Mouse (Mus musculus) intestine, embryonic 16.5 days (tissue): ENCODE measurements at regions not wholly inside any gene's neighbourhood (a gene's known extent, or its start where the extent isn't known, plus 50 kb on each side); places are given as distances from the start of the nearest gene placed in this dataset.
"Not testable (repeated sequence)": the region's sequence is repeated elsewhere in the genome, so short reads cannot be mapped to it uniquely, and the experiment has no call there.

ENCODE experiments used
- ATAC-seq: fragments of 200-750 bp; cut with Nextera tagmentation; 2 replicates; pipeline ENCODE4 v1.8.0; 2017; ENCODE audit warnings: moderate TSS enrichment, moderate library complexity
- H3K27ac ChIP-seq: fragments of 300-500 bp; sonication (generic); 2 replicates; pipeline ENCODE4 v1.5.1; 2014; ENCODE audit warnings: mild to moderate bottlenecking, low read length
- H3K27me3 ChIP-seq: fragments of 300-500 bp; sonication (generic); replicated peaks from 2 replicates; pipeline ENCODE4 v1.6.1; 2014; ENCODE audit warnings: low read length, control low read depth, mixed read lengths; ENCODE audit not compliant: control insufficient read depth, insufficient read depth
- H3K36me3 ChIP-seq: fragments of 300-500 bp; sonication (generic); 2 replicates; pipeline ENCODE4 v1.6.1; 2014; ENCODE audit warnings: low read length, control low read depth; ENCODE audit not compliant: control insufficient read depth, insufficient read depth
- H3K4me1 ChIP-seq: fragments of 300-500 bp; sonication (generic); 2 replicates; pipeline ENCODE4 v1.6.1; 2014; ENCODE audit warnings: low read length, control low read depth, mixed read lengths; ENCODE audit not compliant: control insufficient read depth, insufficient read depth
- H3K4me2 ChIP-seq: fragments of 300-500 bp; sonication (generic); 2 replicates; pipeline ENCODE4 v1.6.1; 2014; ENCODE audit warnings: low read depth, low read length, control low read depth
- H3K4me3 ChIP-seq: fragments of 300-500 bp; sonication (generic); 2 replicates; pipeline ENCODE4 v1.5.1; 2014; ENCODE audit warnings: mild to moderate bottlenecking, low read length
- H3K9ac ChIP-seq: fragments of 300-500 bp; sonication (generic); 2 replicates; pipeline ENCODE4 v1.6.1; 2014; ENCODE audit warnings: low read depth, low read length
- H3K9me3 ChIP-seq: fragments of 300-500 bp; sonication (generic); 2 replicates; pipeline ENCODE4 v1.6.1; 2016; ENCODE audit warnings: low read length, control low read depth; ENCODE audit not compliant: control insufficient read depth
- WGBS: fragments of 180-500 bp; shearing (Covaris S2); extraction: QIAGEN DNeasy Blood & Tissue Kit; methylation state at CpG from one replicate; pipeline ENCODE4 v1.1.7; 2014; 5-methylcytosine and 5-hydroxymethylcytosine counted together

DNA sequence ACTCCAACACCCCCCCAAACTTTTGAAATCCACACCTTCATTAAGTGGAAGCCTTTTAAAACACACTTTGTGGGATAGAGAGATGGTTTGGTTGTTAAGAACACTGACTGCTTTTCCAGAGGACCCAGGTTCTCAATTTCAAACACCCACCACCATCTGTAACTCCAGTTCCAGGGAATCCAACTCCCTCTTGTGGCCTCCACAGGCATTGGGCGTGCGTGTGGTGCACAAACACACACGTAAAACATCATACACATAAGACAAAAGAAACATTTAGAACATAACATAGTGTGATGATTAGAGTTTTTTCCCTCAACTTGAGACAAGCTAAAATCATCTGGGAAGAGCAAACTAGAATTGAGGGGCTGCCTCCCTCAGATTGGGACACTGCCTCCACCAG is 100.0 kb downstream of the Rchy1 start:
- Histone ChIP-seq H3K9ac (no peak overlapping the region), H3K4me3 (no peak overlapping the region), H3K27ac (no peak overlapping the region), H3K9me3 (no peaks in the 10 kb centered on the region), H3K4me1 (no peaks in the 10 kb centered on the region), H3K27me3 (no peaks in the 10 kb centered on the region), H3K4me2 (no peak overlapping the region), H3K36me3 (no peaks in the 10 kb centered on the region)
- WGBS = 96% methylated on average over 3 of the region's 3 CpGs
- no peak for ATAC-seq

DNA sequence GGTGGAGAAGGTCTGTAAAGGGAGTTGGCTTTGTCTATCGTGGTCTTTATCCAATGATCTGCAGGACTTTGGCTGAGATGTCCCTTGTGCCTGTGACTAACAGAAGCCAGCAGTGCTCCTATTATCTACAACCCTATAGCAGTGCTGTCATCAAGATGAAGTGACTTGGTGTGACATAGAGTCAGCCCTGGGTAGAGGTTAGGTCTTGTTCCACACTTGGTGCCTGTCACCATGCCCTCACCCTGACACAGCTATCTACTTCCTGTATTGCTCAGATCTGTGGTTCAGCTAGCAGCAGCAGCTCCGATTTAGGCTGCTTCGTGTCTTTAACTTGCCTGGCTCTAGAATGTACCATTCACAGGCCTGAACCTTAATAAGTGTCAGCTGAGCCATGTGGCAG is 100.6 kb downstream of the Rchy1 start:
- WGBS = 91% methylated on average over 3 of the region's 3 CpGs
- H3K27ac ChIP-seq = no peak overlapping the region
- no peak overlapping the region for H3K4me3 ChIP-seq
- no peak overlapping the region for H3K4me2 ChIP-seq
- ATAC-seq = no peak
- no peak overlapping the region for H3K9ac ChIP-seq
- H3K36me3 ChIP-seq = no peaks in the 10 kb centered on the region
- no peaks in the 10 kb centered on the region for H3K4me1 ChIP-seq
- H3K9me3 ChIP-seq = no peaks in the 10 kb centered on the region
- H3K27me3 ChIP-seq = no peaks in the 10 kb centered on the region

- peak; percentile 50 for ATAC-seq
- 75% methylated on average over 11 of the region's 11 CpGs for WGBS
- Histone ChIP-seq H3K9ac (no peak overlapping the region), H3K27ac (no peak overlapping the region), H3K27me3 (no peaks in the 10 kb centered on the region), H3K9me3 (no peaks in the 10 kb centered on the region), H3K4me3 (no peak overlapping the region), H3K4me1 (no peaks in the 10 kb centered on the region), H3K36me3 (no peaks in the 10 kb centered on the region), H3K4me2 (no peak overlapping the region)
These were observed 101.3 kb downstream of the Rchy1 start for GRCm38 (mm10) chr5:91861440-91862187.

- Histone ChIP-seq H3K27ac (no peak overlapping the region), H3K9ac (no peak overlapping the region), H3K4me1 (no peaks in the 10 kb centered on the region), H3K4me2 (no peak overlapping the region), H3K36me3 (no peaks in the 10 kb centered on the region), H3K27me3 (no peaks in the 10 kb centered on the region), H3K4me3 (no peak overlapping the region), H3K9me3 (no peaks in the 10 kb centered on the region)
- no peak for ATAC-seq
- 74% methylated on average over 2 of the region's 2 CpGs for whole genome bisulfite sequencing
These were observed 102.4 kb downstream of the Rchy1 start for GRCm38 (mm10) chr5:91860489-91860888.

- H3K9me3 ChIP-seq = no peaks in the 10 kb centered on the region
- 73% methylated on average over 4 of the region's 4 CpGs for WGBS
- no peak overlapping the region for H3K27ac ChIP-seq
- H3K9ac ChIP-seq = no peak overlapping the region
- H3K4me3 ChIP-seq = no peak overlapping the region
- H3K4me1 ChIP-seq = no peaks in the 10 kb centered on the region
- H3K36me3 ChIP-seq = no peaks in the 10 kb centered on the region
- no peak for ATAC-seq
- H3K27me3 ChIP-seq = no peaks in the 10 kb centered on the region
- no peak overlapping the region for H3K4me2 ChIP-seq
These were observed 110.5 kb downstream of the Rchy1 start for GRCm38 (mm10) chr5:91852330-91852729.

DNA sequence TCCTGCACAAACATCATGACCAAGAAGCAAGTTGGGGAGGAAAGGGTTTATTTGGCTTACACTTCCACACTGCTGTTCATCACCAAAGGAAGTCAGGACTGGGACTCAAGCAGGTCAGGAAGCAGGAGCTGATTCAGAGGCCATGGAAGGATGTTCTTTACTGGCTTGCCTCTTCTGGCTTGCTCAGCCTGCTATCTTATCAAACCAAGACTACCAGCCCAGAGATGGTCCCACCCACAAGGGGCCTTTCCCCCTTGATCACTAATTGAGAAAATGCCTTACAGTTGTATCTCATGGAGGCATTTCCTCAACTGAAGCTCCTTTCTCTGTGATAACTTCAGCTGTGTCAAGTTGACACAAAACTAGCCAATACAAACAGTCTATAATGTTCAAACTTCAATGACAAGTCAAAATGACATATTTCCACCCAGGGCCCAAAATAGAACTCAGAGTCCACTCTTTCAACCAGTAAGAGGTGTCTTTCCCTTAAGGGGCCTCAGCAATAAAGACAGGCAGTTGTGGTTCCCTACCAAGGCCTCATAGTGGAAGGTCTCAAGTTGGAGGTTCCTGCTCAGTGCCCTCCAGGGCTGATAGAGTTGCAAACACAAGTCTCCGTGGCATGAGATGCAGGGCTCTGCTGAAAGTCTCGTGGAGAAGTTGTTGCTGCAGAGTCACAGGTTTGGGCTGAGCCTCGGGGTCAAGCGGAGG is 111.9 kb downstream of the Rchy1 start:
- H3K9ac ChIP-seq, H3K36me3 ChIP-seq, H3K4me2 ChIP-seq, ATAC-seq, H3K4me3 ChIP-seq, H3K27me3 ChIP-seq, H3K4me1 ChIP-seq, H3K9me3 ChIP-seq, H3K27ac ChIP-seq: not testable (repeated sequence)
- WGBS = 87% methylated on average over 4 of the region's 4 CpGs

DNA sequence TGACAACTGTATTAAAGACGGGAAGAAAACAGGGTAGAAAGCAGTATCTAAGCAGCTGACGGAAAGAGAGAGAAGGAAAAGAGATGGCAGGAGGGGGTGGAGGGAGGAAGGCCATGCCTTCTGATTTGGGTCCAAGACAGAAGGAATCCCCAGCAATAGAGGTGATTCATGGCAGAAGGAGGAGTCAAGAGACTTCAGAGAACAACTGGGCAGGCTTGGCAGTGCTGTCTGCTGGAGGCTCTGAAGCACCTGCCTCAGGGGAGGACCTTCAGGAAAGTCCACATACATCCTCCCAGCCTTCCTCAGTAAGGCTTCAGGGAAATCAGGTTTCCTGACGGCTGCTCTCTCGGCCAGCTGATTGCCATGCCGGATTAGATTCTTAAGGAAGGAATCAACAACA is 112.4 kb downstream of the Rchy1 start:
- H3K4me3 ChIP-seq = no peak overlapping the region
- no peak overlapping the region for H3K4me2 ChIP-seq
- no peak overlapping the region for H3K9ac ChIP-seq
- no peak for ATAC-seq
- no peaks in the 10 kb centered on the region for H3K27me3 ChIP-seq
- no peaks in the 10 kb centered on the region for H3K36me3 ChIP-seq
- H3K9me3 ChIP-seq = no peaks in the 10 kb centered on the region
- no peaks in the 10 kb centered on the region for H3K4me1 ChIP-seq
- H3K27ac ChIP-seq = no peak overlapping the region
- WGBS = 91% methylated on average over 5 of the region's 5 CpGs

DNA sequence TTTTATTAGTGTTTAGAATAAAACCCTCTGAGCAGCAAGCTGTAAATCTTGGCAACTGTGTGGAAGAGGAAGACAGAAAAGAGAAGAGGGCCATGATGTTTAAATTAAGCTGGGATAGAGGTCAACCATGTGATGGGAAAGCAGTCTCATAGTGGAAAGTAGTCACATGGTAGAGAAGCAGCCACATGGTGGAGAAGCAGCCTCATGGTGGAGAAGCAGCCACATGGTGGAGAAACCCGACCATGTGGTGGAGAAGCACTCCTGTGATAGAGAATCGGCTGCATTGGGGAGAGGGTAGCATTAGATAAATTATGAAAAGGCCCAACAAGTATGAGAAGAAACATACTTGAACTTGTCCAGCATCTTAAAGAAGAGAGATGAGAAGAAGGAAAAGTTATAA is 113.3 kb downstream of the Rchy1 start:
- 75% methylated on average over 2 of the region's 2 CpGs for WGBS
- Histone ChIP-seq H3K4me1 (no peaks in the 10 kb centered on the region), H3K36me3 (no peaks in the 10 kb centered on the region), H3K4me3 (no peak overlapping the region), H3K27me3 (no peaks in the 10 kb centered on the region), H3K4me2 (no peak overlapping the region), H3K9me3 (no peaks in the 10 kb centered on the region), H3K27ac (no peak overlapping the region), H3K9ac (no peak overlapping the region)
- no peak for ATAC-seq

GRCm38 (mm10) chr5:91849114-91849513 is 113.8 kb downstream of the Rchy1 start:
- ATAC-seq = no peak
- Histone ChIP-seq H3K36me3 (no peaks in the 10 kb centered on the region), H3K27me3 (no peaks in the 10 kb centered on the region), H3K4me1 (no peaks in the 10 kb centered on the region), H3K27ac (no peak overlapping the region), H3K9ac (no peak overlapping the region), H3K9me3 (no peaks in the 10 kb centered on the region), H3K4me2 (no peak overlapping the region), H3K4me3 (no peak overlapping the region)
- 64% methylated on average over 4 of the region's 4 CpGs for WGBS
